Mouse (Mus musculus): ENCODE measurements around the gene Fam196b. TPM values are rescaled to one million over a fixed set of nuclear protein-coding genes. Genes with fewer than 3 reads are reported as not detected.

Fam196b gene
- polyA plus RNA-seq, 1 experiment from 2014 or later = 0.20 TPM

- Histone ChIP-seq H3K9me3 (replicated peaks; ENCODE audit: control insufficient read depth, low read length) (no peaks in the 10 kb centered on the region), H3K36me3 (ENCODE audit: control insufficient read depth, insufficient read depth) (no peaks in the 10 kb centered on the region), H3K4me2 (ENCODE audit: low read depth, low read length) (no peak overlapping the region), H3K4me1 (ENCODE audit: control insufficient read depth, insufficient read depth, low read length) (no peaks in the 10 kb centered on the region), H3K27ac (ENCODE audit: low read length) (no peak overlapping the region), H3K4me3 (ENCODE audit: low read length) (no peak overlapping the region), H3K27me3 (ENCODE audit: control insufficient read depth, insufficient read depth, low read length) (no peaks in the 10 kb centered on the region), H3K9ac (ENCODE audit: low read length) (no peak overlapping the region)
- no peak for ATAC-seq (replicated peaks; ENCODE audit: extremely low read depth, insufficient read depth, low FRiP score)
- 64% methylated on average over 1 of the region's 1 CpGs for WGBS
Observed at GRCm38 (mm10) chr11:34437446-34437845, 122.8 kb downstream of the Fam196b start.

- H3K27me3 ChIP-seq (ENCODE audit: control insufficient read depth, insufficient read depth, low read length) = no peaks in the 10 kb centered on the region
- no peak for ATAC-seq (replicated peaks; ENCODE audit: extremely low read depth, insufficient read depth, low FRiP score)
- H3K9ac ChIP-seq (ENCODE audit: low read length) = no peak overlapping the region
- H3K4me2 ChIP-seq (ENCODE audit: low read depth, low read length) = no peak overlapping the region
- no peak overlapping the region for H3K27ac ChIP-seq (ENCODE audit: low read length)
- H3K36me3 ChIP-seq (ENCODE audit: control insufficient read depth, insufficient read depth) = no peaks in the 10 kb centered on the region
- WGBS = 55% methylated on average over 2 of the region's 2 CpGs
- no peaks in the 10 kb centered on the region for H3K9me3 ChIP-seq (replicated peaks; ENCODE audit: control insufficient read depth, low read length)
- no peak overlapping the region for H3K4me3 ChIP-seq (ENCODE audit: low read length)
- no peaks in the 10 kb centered on the region for H3K4me1 ChIP-seq (ENCODE audit: control insufficient read depth, insufficient read depth, low read length)
Observed at GRCm38 (mm10) chr11:34438429-34438828, 123.8 kb downstream of the Fam196b start.

DNA sequence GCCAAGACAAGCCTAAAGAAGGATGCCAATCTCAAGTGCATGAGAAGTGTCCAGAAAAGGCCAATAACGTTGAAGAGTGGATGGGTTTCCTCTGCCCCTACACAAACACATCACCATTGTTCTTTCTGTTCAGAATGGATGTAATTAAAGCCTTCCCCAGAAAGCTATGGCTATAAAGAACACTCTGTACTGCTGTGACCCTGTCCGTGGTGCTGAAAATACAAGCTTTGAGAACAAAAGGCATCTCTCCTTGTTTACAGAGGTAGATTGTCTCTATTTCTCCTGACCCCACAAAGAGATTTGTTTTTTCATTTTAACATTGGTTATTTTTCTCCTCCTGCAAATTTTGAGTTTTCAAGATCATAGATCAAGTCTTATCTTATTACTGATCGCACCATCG, 133.3 kb downstream of the Fam196b start:
- no peak overlapping the region for H3K27ac ChIP-seq (ENCODE audit: low read length)
- H3K27me3 ChIP-seq (ENCODE audit: control insufficient read depth, insufficient read depth, low read length) = no peaks in the 10 kb centered on the region
- no peak overlapping the region for H3K9ac ChIP-seq (ENCODE audit: low read length)
- WGBS = 39% methylated on average over 4 of the region's 4 CpGs
- H3K4me2 ChIP-seq (ENCODE audit: low read depth, low read length) = no peak overlapping the region
- H3K36me3 ChIP-seq (ENCODE audit: control insufficient read depth, insufficient read depth) = no peaks in the 10 kb centered on the region
- ATAC-seq (replicated peaks; ENCODE audit: extremely low read depth, insufficient read depth, low FRiP score) = no peak
- no peaks in the 10 kb centered on the region for H3K9me3 ChIP-seq (replicated peaks; ENCODE audit: control insufficient read depth, low read length)
- no peaks in the 10 kb centered on the region for H3K4me1 ChIP-seq (ENCODE audit: control insufficient read depth, insufficient read depth, low read length)
- no peak overlapping the region for H3K4me3 ChIP-seq (ENCODE audit: low read length)

GRCm38 (mm10) chr11:34449944-34450343, 135.3 kb downstream of the Fam196b start:
- ATAC-seq (replicated peaks; ENCODE audit: extremely low read depth, insufficient read depth, low FRiP score) = no peak
- Histone ChIP-seq H3K4me1 (ENCODE audit: control insufficient read depth, insufficient read depth, low read length) (no peaks in the 10 kb centered on the region), H3K27ac (ENCODE audit: low read length) (no peak overlapping the region), H3K27me3 (ENCODE audit: control insufficient read depth, insufficient read depth, low read length) (no peaks in the 10 kb centered on the region), H3K4me3 (ENCODE audit: low read length) (no peak overlapping the region), H3K4me2 (ENCODE audit: low read depth, low read length) (no peak overlapping the region), H3K36me3 (ENCODE audit: control insufficient read depth, insufficient read depth) (no peaks in the 10 kb centered on the region), H3K9ac (ENCODE audit: low read length) (no peak overlapping the region), H3K9me3 (replicated peaks; ENCODE audit: control insufficient read depth, low read length) (no peaks in the 10 kb centered on the region)
- WGBS = 86% methylated on average over 4 of the region's 4 CpGs

DNA sequence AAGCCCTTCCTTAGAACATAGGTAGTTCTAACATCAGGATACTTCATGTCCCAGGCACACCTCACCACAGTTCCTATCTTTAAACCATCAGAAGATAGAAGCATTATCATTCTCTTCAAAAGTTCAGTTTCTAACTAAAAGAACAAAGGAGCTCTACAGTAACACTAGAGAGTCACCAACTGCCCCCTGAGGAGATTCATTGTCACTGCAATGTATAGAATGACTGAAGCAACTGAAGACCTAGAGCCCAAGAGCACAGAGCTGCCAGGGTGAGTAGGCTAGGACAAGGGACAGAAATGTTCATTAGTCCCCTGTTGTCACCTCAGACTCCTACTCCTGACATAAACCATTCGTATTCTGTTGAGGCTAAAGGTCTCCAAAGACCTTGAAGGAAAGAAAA, 152.4 kb downstream of the Fam196b start:
- H3K4me1 ChIP-seq (ENCODE audit: control insufficient read depth, insufficient read depth, low read length) = no peaks in the 10 kb centered on the region
- H3K9ac ChIP-seq (ENCODE audit: low read length) = no peak overlapping the region
- H3K9me3 ChIP-seq (replicated peaks; ENCODE audit: control insufficient read depth, low read length) = no peaks in the 10 kb centered on the region
- H3K4me3 ChIP-seq (ENCODE audit: low read length) = no peak overlapping the region
- H3K27ac ChIP-seq (ENCODE audit: low read length) = no peak overlapping the region
- no peaks in the 10 kb centered on the region for H3K27me3 ChIP-seq (ENCODE audit: control insufficient read depth, insufficient read depth, low read length)
- H3K36me3 ChIP-seq (ENCODE audit: control insufficient read depth, insufficient read depth) = no peaks in the 10 kb centered on the region
- H3K4me2 ChIP-seq (ENCODE audit: low read depth, low read length) = no peak overlapping the region
- ATAC-seq (replicated peaks; ENCODE audit: extremely low read depth, insufficient read depth, low FRiP score) = no peak
- 57% methylated on average over 1 of the region's 1 CpGs for WGBS

GRCm38 (mm10) chr11:34468571-34468970, 153.9 kb downstream of the Fam196b start:
- ATAC-seq (replicated peaks; ENCODE audit: extremely low read depth, insufficient read depth, low FRiP score) = no peak
- H3K27ac ChIP-seq (ENCODE audit: low read length) = no peak overlapping the region
- WGBS = 59% methylated on average over 3 of the region's 3 CpGs

DNA sequence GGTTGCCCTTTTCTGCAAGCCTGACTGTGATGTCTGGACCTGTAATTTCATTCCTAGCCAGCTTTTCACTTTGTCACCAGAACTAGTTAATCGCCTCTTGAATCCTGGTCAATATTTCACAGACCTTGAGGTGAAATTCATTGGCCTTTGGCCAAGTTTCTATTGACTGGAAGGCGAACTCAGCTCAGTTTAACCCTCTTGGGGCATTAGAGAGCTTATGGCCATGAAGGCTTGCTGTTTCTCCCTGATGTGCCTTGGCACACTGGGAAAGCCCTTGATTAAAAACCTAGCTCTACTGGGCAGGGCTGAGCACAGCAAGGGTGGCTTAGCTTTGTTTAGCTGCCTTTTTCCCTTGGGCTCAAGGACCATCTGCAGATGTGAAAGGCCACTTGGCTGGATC, 155.2 kb downstream of the Fam196b start:
- ATAC-seq (replicated peaks; ENCODE audit: extremely low read depth, insufficient read depth, low FRiP score) = no peak
- no peaks in the 10 kb centered on the region for H3K4me1 ChIP-seq (ENCODE audit: control insufficient read depth, insufficient read depth, low read length)
- H3K4me3 ChIP-seq (ENCODE audit: low read length) = no peak overlapping the region
- no peaks in the 10 kb centered on the region for H3K27me3 ChIP-seq (ENCODE audit: control insufficient read depth, insufficient read depth, low read length)
- no peak overlapping the region for H3K9ac ChIP-seq (ENCODE audit: low read length)
- no peak overlapping the region for H3K27ac ChIP-seq (ENCODE audit: low read length)
- H3K36me3 ChIP-seq (ENCODE audit: control insufficient read depth, insufficient read depth) = no peaks in the 10 kb centered on the region
- no peaks in the 10 kb centered on the region for H3K9me3 ChIP-seq (replicated peaks; ENCODE audit: control insufficient read depth, low read length)
- H3K4me2 ChIP-seq (ENCODE audit: low read depth, low read length) = no peak overlapping the region
- 56% methylated on average over 2 of the region's 2 CpGs for WGBS

More at GRCm38 (mm10) chr11:34468571-34468970, 153.9 kb downstream of the Fam196b start:
- Histone ChIP-seq H3K27me3 (ENCODE audit: control insufficient read depth, insufficient read depth, low read length) (no peaks in the 10 kb centered on the region), H3K9me3 (replicated peaks; ENCODE audit: control insufficient read depth, low read length) (no peaks in the 10 kb centered on the region), H3K36me3 (ENCODE audit: control insufficient read depth, insufficient read depth) (no peaks in the 10 kb centered on the region), H3K9ac (ENCODE audit: low read length) (no peak overlapping the region), H3K4me1 (ENCODE audit: control insufficient read depth, insufficient read depth, low read length) (no peaks in the 10 kb centered on the region), H3K4me2 (ENCODE audit: low read depth, low read length) (no peak overlapping the region), H3K4me3 (ENCODE audit: low read length) (no peak overlapping the region)

Other genes with a start within 250 kb of the Fam196b start
- not detected in 2 replicates for gene 4930469K13Rik, start 216.3 kb upstream of the Fam196b start, polyA plus RNA-seq (2015; fragmentation: Nextera tagmentation; extraction: Ambion mirVana)
- gene Foxi1, start 106.7 kb upstream of the Fam196b start, polyA plus RNA-seq (2015; fragmentation: Nextera tagmentation; extraction: Ambion mirVana) = 0.05 and 0.06 TPM in 2 replicates